Mouse (Mus musculus) NIH3T3 (cell line): ENCODE results near the gene Ctdsp1.

Experiments used
- DNase-seq: peaks from one replicate; pipeline ENCODE4 v3.0.0-alpha.2; 2012; ENCODE audit warnings: low read depth

Ctdsp1 gene

GRCm38 (mm10) chr1:74376396-74376795 is 14.9 kb upstream of the Ctdsp1 start:
- no peak for DNase-seq

GRCm38 (mm10) chr1:74379058-74379504 is 12.2 kb upstream of the Ctdsp1 start:
- DNase-seq = no peak

- no peak for DNase-seq
Measured at GRCm38 (mm10) chr1:74380484-74380883, 10.8 kb upstream of the Ctdsp1 start.

DNA sequence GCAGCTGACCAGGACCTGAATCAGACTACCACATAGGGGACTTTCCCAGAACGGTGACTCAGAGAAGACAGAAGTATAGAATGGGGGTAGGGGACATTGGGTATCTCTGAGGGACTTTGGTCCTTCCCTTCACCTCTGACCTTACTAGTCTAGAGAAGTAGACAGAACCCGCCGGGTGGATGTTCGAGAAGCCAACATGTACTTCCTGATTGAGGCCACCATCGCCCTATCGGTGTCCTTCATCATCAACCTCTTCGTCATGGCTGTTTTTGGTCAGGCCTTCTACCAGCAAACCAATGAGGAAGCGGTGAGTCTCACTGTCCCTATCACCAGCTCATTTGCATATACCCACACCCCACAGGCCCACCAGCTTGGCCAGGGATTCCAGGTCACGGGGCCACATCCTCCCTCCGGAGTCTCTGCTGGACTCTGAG is 9.7 kb upstream of the Ctdsp1 start:
- no peak for DNase-seq

- no peak for DNase-seq
Measured at GRCm38 (mm10) chr1:74383385-74383784, 7.9 kb upstream of the Ctdsp1 start.

GRCm38 (mm10) chr1:74384525-74384924 is 6.8 kb upstream of the Ctdsp1 start:
- no peak for DNase-seq

DNA sequence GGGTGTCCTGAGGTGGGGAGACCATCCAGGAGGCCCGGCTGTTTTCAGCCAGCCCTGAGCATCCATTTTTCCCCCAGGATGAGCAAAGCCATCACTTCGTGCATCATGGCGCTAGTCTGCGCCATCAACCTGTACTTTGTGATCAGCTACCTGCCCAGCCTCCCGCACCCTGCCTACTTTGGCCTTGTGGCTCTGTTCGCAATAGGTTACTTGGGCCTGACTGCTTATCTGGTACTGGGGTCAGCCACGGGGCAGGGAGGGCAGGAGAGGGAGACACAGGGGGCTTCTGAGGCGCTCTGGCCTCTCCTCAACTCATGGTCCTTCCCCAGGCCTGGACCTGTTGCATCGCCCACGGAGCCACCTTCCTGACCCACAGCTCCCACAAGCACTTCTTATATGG is 6.2 kb upstream of the Ctdsp1 start:
- no peak for DNase-seq

- DNase-seq = no peak
Measured at GRCm38 (mm10) chr1:74385531-74385930, 5.8 kb upstream of the Ctdsp1 start.

DNA sequence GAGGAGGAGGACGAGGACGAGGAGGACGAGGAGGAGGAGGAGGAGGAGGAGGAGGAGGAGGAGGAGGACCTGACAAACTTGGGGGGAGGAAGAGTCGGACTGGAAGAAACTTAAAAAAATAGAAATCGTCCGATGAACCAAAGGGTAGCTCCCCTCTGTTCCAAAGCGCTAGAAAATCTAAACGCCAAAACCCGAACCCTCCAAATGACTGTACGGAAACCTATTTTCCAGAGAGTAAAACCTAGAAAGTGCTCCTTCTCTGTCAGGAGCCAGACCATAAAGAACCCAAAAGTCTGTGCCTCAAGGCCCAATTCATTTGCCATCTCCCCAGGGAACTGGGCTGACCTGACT is 5.0 kb upstream of the Ctdsp1 start:
- DNase-seq = no peak

DNA sequence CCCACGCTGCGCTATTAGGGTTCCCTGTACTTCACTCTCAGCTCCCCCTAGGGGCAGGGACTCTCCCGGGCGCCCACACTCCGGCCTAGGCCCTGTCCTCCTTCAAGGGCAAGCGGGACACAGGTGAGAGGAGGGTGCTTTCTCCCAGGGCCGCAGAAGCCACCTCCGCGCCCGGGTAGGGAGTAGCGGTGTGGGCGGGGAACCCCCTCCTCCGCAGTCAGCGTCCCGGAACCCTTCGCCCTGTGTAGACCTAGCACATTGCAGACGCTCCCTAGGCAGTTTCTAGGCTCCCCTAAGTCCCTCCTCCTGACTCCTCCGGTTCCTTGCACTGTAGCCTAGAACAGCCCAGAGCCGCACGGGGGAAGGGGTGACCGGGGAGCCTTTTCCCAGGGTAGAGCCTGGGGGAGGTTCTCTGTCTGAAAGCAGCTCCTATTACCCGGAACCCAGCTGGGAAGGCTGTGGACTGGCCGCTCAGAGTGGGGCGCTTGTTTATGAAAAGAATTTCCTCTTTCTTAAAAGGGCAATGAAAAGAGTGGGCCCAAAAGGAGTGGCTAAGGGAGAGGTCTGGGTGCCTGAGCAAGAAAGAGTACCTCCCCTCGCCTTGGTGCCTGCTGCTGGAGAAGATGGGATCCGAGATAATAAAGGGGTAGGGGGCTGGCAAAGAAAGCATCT is 4.5 kb upstream of the Ctdsp1 start:
- DNase-seq = peak; percentile 96

DNA sequence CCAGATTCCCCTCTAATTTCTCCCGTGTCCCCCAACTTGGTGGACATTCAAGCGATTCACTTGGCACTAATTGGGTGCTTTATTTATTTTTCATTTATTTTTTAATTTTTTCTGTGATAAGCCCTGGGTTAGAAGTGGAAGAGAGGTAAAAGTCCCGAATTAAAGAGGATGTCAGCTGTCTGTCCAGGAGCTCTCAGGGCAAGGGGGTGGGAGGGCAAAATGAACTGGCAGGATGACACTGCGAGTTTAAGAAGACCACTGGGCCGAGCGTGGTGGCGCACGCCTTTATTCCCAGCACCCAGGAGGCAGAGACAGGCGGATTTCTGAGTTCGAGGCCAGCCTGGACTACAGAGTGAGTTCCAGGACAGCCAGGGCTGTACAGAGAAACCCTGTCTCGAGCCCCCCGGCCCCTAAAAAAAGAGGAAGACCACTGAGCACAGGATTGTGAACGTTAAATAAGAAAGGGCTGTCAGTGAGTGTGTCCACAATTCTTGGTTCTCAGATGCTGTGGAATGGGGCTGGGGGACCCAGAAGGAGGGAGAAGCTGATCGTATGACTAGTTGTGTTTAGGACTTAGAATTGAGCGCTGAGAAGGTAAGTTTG is 3.8 kb upstream of the Ctdsp1 start:
- DNase-seq = no peak

DNA sequence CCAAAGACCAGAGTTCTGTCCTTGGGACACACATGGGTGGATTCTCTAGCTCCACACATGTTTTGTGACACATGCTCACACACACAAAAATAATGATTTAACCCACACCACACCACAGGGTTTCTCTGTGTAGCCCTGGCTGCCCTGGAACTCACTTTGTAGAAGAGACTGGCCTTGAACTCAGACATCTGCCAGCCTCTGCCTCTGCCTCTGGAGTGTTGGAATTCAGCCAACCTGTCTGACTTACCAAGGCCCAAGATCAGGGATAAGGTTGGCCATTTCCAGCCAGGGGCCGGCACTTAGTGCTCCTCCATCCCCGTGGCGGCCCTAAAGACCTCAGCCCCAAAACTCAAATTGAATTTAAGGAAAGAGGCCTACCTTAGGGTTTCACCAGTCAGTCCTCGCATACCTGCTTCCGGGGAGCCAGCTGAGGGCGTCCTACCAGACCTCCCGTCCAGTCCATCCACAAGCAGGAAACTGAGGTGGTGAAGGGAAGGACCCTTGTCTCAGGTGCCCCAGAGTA is 2.9 kb upstream of the Ctdsp1 start:
- DNase-seq = no peak

DNA sequence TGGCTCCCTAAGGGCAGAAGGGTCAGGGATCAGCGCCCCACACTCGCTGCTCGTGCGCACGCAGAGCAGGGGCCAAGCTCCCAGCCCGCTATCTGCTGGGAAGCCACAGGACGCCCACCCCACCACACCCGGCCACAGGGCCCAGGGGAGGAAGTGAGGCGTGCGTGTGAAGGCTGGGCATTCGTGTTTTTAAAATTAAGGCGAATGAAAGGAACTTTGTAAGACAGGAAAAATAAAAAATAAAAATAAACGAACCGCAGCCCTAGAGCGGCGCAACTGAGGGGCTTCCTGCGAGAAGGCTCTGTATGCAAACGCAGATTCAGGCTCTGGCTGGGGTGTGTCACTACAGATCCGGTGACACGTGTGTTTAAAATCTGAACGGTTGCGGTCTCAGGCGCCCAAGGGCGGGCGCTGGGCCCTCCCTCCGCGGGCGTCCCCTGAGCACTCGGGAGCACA is 1.4 kb upstream of the Ctdsp1 start:
- DNase-seq = peak; percentile 27

DNA sequence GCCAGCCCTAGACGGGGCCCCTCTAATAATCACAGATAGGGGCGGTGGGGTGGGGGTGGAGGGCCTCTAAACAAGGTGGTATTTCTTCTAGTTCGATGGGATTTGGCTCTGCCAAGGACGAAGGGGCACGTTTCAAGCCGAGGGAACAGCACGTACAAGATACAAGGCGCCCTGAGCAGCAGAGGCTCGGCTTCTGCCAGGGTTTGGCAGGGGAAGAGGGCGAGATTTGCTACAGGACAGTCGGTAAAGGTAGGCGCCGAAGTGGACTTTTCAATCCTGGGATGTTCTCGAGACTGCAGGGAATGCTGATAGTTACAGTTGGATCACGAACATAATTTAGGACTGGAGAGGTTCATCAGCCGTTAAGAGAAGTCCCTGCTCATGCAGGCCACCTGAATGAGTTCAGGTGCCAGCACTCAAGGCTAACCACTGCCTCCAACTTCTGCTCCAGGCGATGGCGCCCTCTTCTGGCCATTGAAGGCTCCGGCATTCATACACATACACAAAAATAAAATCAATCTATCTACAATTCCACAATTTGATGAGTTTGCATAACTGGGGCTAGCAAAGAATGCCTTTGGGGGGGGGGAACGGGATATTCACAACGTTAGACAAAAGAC is 912 bp upstream of the Ctdsp1 start:
- peak; percentile 86 for DNase-seq

DNA sequence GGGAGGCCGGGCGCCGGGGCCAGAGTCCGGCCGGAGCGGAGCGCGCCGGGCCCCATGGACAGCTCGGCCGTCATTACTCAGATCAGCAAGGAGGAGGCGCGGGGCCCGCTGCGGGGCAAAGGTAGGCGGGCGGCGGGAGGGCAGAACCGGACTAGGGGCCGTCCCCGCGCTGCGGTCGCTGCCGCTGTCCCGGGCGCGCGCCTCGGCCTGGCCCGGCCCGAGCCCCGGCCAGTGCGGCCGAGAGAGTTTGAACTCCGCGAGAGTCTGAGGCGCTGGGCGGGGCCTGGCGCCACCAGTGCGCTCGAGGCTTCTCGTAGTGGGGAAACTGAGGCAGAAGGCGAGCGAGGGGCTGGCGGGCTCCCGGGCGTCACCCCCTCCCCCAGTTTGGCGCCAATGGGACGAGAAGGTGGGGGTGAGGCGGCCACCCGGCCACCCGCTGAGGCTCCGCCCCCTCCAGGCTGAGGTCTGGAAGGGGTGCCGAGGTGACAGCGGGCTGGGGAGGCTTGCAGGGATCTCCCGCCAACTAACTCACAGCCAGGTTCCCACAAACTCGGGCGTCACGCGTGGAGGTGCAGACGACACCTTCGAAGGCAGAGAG is 634 bp downstream of the Ctdsp1 start:
- peak; percentile 81 for DNase-seq

DNA sequence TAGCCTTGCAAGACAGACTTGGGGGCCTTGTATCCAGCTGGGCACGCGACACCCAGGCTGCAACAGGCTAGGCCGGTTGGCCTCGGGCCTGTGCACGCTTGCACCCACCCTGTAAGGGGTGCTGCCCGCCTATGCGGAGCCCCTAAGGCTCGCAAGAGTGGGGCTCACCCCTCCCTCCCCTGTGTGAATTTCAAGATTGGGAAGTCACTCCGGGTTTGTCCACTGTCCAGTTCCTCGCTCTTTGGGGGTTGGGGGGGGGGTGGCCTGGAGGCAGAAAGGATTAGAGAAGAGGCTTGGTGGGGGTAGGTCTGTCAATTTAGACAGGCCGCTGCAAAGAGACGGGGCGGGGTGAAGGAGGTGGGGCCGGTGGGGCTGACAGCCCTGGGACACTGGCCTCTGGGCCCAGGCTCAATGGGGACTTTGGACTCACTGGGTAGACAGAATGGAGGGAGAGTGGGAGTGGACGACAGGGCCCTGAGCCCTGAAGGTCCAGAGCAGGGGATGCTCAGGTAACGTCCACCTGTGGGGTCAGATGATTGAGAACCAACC is 1.2 kb downstream of the Ctdsp1 start:
- peak; percentile 51 for DNase-seq

- DNase-seq = peak; percentile 36
Measured at GRCm38 (mm10) chr1:74393010-74393409, 1.7 kb downstream of the Ctdsp1 start.

DNA sequence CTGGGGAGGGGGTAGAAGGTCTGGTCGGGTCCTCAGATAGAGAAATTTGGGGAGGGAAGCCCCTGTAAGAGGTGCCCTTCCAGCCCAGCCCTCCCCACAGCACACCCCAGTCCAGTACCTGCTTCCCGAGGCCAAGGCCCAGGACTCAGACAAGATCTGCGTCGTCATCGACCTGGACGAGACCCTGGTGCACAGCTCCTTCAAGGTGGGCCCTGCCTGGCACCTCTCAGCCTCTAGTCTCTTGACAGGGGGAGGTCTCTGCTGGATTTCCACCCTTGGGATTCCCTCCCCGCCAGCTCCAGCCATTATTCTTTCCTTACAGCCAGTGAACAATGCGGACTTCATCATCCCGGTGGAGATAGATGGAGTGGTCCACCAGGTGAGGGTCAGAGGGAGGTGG is 2.4 kb downstream of the Ctdsp1 start:
- no peak for DNase-seq

GRCm38 (mm10) chr1:74394311-74394710 is 3.0 kb downstream of the Ctdsp1 start:
- no peak for DNase-seq

GRCm38 (mm10) chr1:74394858-74395257 is 3.5 kb downstream of the Ctdsp1 start:
- no peak for DNase-seq

DNA sequence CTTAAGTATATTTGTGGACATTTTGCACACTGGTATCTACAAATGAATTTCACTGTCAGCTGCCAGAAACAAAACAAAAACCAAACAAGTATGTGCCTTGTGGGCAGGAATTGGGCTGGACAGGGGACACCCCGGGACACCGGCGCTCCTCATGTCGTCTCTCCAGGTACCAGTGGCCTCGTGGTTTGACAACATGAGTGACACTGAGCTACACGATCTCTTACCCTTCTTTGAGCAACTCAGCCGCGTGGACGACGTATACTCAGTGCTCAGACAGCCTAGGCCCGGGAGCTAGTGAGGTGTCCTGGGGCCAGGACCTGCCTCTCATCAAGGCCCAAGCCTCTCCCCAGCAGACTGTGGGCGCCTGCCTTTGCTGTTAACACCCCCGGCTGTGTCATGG is 4.0 kb downstream of the Ctdsp1 start:
- no peak for DNase-seq

DNA sequence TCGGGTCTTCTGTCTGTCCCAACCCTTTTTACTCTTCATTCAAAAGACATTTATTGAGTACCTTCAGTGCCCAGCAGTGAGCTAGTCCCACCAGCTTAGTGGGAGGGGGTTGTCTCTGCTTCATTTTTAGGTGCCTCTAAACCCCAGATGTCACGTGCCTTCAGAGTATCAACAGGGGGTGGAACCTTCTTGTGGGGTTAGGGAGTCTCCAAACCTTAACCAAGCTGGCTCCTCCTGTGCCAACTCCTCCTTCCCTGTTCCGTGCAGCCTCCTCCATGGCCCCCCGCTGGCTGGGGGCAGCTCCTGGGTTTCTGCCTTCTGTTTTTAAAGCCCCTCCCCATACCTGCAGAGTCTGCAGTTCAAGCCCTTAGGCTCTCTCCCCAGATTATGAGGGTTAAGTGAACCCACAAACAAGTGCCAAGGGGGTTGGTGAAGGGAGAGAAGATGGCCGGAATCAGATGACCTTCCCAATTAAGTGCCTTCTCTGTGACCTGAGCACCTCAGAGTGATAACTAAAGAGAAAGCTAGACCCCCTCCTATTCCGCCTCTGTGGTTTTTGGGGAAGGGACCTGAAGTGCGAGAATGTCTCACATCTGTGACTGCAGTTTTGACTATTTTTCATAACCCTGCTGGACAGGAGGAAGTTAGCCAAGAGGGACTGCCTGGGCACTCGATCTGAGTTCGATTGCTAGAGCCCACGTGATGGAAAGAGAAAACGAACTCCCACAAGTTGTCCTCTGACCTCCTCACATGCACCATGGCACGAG is 5.3 kb downstream of the Ctdsp1 start:
- DNase-seq = peak; percentile 40
